Mouse (Mus musculus) CD8-positive naive resting alpha-beta T cell, adult 2 months (primary cell): ENCODE data around the gene Cdc5l.

Experiments used
- DNase-seq, 2 experiments: peaks; one replicate each; pipeline ENCODE4 v3.0.0; 2022; ENCODE audit warnings: low read depth in 2 of 2, low spot score in 2 of 2

The Cdc5l gene

GRCm38 (mm10) chr17:45371042-45371441 lies 62.5 kb downstream of the Cdc5l start:
- DNase-seq, result no peak

GRCm38 (mm10) chr17:45370535-45370934 lies 63.0 kb downstream of the Cdc5l start:
- no peak for DNase-seq

GRCm38 (mm10) chr17:45364871-45365270 lies 68.7 kb downstream of the Cdc5l start:
- DNase-seq, result no peak

GRCm38 (mm10) chr17:45360950-45361349 lies 72.6 kb downstream of the Cdc5l start:
- no peak for DNase-seq

- no peak for DNase-seq
These were observed 74.1 kb downstream of the Cdc5l start for GRCm38 (mm10) chr17:45359443-45359842.

- DNase-seq, result no peak
These were observed 77.1 kb downstream of the Cdc5l start for GRCm38 (mm10) chr17:45356431-45356830.

- DNase-seq, result no peak
These were observed 85.6 kb downstream of the Cdc5l start for GRCm38 (mm10) chr17:45347951-45348350.
